Mouse (Mus musculus) cortical plate, adult 2 months (tissue): ENCODE measurements around the gene Syce2.

Experiments used
- CTCF ChIP-seq: fragments of 200-500 bp; IDR thresholded peaks from 2 replicates; pipeline ENCODE4 v1.5.1; 2011; ENCODE audit warnings: mild to moderate bottlenecking, control low read depth, low read length; ENCODE audit not compliant: insufficient read depth; ENCODE audit errors: extremely low read depth
- POLR2A ChIP-seq: fragments of 200-500 bp; IDR thresholded peaks from 2 replicates; pipeline ENCODE4 v1.6.1; 2011; ENCODE audit warnings: mild to moderate bottlenecking, low read length, control low read depth; ENCODE audit not compliant: insufficient read depth; ENCODE audit errors: extremely low read depth

GRCm38 (mm10) chr8:84840248-84840999, 31.5 kb upstream of the Syce2 start, which contains the start of gene Rad23a:
- TF ChIP-seq CTCF: no peak
- peak; percentile 77 for TF ChIP-seq POLR2A
